Mouse (Mus musculus) bone marrow macrophage, adult 2 months (primary cell): Measurements from ENCODE around the gene Gm26920. TPM values are rescaled to one million over a fixed set of nuclear protein-coding genes. Genes with fewer than 3 reads are reported as not detected.

Experiments
- H3K27ac ChIP-seq: 2 replicates; pipeline ENCODE4 v1.5.1; 2012; ENCODE audit warnings: low read depth, low read length; ENCODE audit not compliant: insufficient read depth
- H3K4me1 ChIP-seq: 2 replicates; pipeline ENCODE4 v1.6.1; 2012; ENCODE audit warnings: low read length; ENCODE audit not compliant: control insufficient read depth, insufficient read depth
- H3K4me3 ChIP-seq: 2 replicates; pipeline ENCODE4 v1.5.1; 2012; ENCODE audit warnings: mild to moderate bottlenecking, low read length, moderate library complexity; ENCODE audit not compliant: insufficient read depth
- CTCF ChIP-seq: IDR thresholded peaks from 2 replicates; pipeline ENCODE4 v1.5.1; 2012; ENCODE audit warnings: low read depth, mild to moderate bottlenecking, low read length, moderate library complexity
- POLR2A ChIP-seq: IDR thresholded peaks from 2 replicates; pipeline ENCODE4 v1.6.1; 2012; ENCODE audit warnings: mild to moderate bottlenecking, low read depth, low read length, borderline replicate concordance
- polyA plus RNA-seq: library from polyadenylated mRNA; stranded (reverse); fragments of >200 nt; gene quantifications from 2 replicates; pipeline ENCODE4 v1.2.4, GENCODE M21; 2012; ENCODE audit not compliant: missing spikeins, insufficient read depth, insufficient read length

Gm26920 gene
- polyA plus RNA-seq, 1 experiment, result not detected

DNA sequence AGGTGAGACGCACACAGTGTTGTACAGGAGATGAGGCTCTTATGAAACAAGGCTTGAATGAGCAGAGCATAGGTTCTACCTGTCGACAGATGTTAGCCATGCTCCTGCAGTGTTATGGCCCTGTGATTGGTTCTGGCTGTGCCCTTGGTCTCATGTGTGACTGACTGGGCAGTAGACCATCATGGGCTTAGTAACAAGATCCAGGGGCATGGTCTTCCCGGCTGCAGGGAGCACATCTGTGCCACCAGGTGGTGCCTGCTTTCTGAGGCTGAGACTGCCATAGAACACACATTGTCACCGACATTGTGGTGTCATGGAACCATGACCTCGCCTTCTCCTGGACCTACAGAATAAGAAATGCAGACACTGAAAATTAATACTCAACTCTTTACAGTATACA lies 64.9 kb downstream of the Gm26920 start:
- Histone ChIP-seq H3K27ac (no peak overlapping the region), H3K4me1 (no peaks in the 10 kb centered on the region), H3K4me3 (no peak overlapping the region)
- TF ChIP-seq CTCF, result no peak
- TF ChIP-seq POLR2A, result no peak

DNA sequence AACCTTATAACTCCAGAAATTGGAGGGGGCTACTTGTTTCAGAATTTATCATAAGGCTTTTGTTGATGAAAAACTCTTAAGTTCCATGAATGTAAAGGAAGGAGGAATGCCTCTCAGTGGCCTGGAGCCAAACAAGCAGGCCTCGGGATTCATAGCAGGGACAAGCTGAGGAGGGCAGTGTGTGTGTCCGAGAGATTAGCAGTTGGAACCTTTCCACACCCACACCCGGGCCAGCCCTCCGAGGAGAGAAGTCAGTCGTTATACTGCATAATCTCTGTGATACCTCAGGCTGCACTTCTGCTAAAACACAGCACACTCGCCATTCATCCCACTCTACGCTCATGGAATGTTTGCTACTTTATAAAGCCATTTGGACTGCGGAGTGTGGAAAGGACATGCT lies 66.4 kb downstream of the Gm26920 start:
- Histone ChIP-seq H3K4me3 (no peak overlapping the region), H3K27ac (no peak overlapping the region), H3K4me1 (no peaks in the 10 kb centered on the region)
- TF ChIP-seq POLR2A (no peak), CTCF (no peak)

DNA sequence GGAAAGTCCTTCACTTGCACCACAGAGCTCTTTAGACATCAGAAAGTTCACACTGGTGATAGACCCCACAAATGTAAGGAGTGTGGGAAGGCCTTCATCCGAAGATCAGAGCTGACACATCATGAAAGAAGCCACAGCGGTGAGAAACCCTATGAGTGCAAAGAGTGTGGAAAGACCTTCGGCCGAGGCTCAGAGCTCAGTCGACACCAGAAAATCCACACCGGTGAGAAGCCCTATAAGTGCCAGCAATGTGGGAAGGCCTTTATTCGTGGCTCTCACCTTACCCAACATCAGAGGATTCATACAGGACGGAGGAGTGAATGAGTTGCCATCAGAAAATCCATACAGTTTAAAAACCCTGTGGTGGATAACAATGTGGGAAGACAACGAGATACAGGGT lies 66.9 kb downstream of the Gm26920 start:
- H3K4me1 ChIP-seq, result no peaks in the 10 kb centered on the region
- H3K4me3 ChIP-seq, result no peak overlapping the region
- TF ChIP-seq CTCF, result no peak
- TF ChIP-seq POLR2A, result no peak
- no peak overlapping the region for H3K27ac ChIP-seq

DNA sequence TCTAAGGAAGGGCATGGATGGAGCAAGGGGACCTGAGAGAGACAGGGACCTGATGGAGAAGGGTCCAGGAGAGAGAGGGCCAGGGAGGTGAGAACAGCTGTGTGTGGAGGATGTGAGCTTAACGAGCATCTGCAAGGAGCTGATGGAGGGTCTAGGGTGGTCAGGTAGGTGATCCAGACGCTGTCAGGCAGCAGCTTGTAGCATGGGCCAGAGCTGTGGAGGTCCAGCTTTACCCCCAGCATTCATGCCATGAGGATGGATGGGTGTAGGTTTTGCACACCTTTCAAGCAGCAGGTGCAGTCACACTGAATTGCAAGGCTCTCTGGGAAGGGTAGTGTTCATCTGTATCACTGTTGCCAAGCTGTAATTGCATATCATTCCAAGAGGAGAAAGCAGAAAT lies 70.7 kb downstream of the Gm26920 start:
- TF ChIP-seq CTCF, result no peak
- no peak overlapping the region for H3K4me3 ChIP-seq
- no peaks in the 10 kb centered on the region for H3K4me1 ChIP-seq
- H3K27ac ChIP-seq, result no peak overlapping the region

DNA sequence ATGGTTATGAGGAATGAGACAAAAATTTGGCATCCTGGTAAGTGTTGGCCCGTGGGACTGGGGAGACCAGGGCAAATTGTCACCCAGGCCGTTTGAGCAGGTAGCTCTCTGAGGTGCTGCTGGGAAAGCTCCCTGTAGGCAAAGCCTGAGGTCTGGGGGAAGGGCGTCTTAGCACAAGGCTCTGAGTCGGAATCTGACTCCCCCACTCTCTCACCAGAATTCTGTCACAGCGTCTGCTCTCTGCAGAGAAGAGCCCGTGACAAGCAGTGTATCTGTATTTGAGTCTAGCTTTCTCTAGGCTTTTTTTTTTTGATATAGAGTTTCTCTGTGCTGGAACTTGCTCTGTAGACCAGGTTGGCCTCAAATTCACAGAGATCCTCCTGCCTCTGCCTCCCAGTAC lies 73.0 kb downstream of the Gm26920 start:
- H3K4me3 ChIP-seq, result no peak overlapping the region
- no peak overlapping the region for H3K27ac ChIP-seq
- no peaks in the 10 kb centered on the region for H3K4me1 ChIP-seq
- TF ChIP-seq CTCF (no peak), POLR2A (no peak)

DNA sequence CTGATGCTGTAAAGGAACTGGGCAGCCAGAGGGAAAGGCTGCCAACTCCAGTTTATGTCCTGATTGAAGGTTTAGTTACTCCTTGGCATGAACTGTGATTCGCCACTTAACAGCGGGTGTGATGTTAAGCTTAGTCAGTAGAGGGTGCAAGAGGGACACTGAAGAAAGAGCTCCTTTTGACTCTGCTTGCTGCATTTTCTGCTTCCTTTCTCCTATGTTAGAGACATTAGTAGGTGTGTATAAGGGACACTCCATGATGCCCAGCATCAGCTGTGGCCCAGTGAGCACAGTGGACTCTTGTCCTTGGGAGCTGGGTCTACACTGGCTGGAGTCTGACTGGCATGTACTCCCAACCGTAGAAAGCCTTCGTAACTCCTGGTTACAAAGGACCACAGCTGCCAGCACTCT lies 77.2 kb downstream of the Gm26920 start:
- H3K4me1 ChIP-seq, result peaks cover 5% of the 10 kb centered on the region
- TF ChIP-seq CTCF (no peak; the same call in 1 of the 2 replicates), POLR2A (no peak)
- H3K4me3 ChIP-seq, result no peak overlapping the region
- no peak overlapping the region for H3K27ac ChIP-seq

DNA sequence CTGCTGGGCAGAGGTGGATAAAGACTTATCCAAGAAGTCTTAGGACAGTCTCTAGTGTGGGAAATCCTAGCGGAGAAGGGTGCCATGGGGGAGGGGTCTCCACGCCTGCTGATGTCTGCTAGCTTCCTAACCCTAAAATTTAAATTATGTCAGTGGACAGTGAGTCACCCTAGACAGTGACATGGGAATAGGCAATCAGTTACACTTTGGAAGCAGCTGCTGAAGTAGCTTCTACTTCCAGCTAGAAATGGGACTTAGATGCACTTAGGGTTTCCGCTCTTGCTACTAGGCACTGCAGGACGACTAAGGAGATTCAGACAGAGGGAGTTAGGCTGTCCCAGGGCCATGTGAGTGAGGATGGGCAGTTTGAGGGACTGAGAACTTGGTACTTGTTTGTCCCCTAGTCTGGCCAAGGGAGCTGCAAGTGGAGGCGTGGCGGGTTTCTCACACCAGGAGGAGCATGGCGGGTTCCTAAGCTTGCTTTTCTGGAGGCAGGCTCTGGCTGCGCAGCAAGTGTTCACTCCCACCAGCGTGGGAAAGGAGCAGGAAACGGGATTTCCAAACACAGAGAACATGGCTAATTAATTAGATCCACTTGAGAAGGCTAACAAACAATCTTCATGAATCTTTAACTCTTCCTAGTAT lies 79.5 kb downstream of the Gm26920 start:
- H3K27ac ChIP-seq, result no peak overlapping the region
- TF ChIP-seq POLR2A (no peak), CTCF (no peak)

DNA sequence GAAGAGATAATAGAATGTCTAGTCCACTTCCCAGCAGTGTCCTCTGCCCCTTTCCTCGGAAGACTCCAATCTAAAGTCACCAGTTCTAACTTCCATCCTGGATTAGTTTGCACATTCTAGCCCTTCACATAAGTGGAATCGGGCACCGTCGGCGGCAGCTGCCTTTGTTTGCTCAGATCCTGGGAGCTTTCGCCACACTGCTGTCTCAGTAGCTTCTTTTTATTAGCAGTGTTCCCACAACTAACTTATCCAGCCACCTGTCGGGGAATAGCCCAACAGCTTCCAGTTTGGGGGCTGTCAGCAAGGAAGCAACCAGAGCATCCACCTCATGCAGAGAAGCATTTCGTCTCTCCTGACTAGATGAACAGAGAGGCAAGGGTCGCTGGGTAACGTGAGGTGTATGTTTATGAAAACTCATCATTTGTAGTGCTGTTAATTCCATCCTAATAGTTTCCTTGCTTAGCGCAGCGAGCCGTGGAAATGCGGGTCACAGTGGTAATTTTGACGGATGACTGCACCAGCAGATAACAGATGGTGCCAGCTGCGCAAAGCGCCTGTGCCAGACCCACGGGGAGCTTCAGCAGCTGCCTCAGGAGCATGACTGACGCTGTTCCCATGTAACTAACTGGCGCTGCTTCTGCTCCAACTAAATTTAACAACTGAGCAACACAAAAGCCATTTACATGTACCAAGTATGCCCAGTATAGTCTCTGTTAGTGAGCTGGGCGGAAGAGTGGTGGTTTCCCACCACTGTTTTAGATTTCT lies 80.7 kb downstream of the Gm26920 start:
- H3K4me1 ChIP-seq, result peaks cover 7% of the 10 kb centered on the region
- no peak overlapping the region for H3K4me3 ChIP-seq
- H3K27ac ChIP-seq, result no peak overlapping the region
- TF ChIP-seq POLR2A (no peak), CTCF (no peak)

More for the DNA sequence above, 79.5 kb downstream of the Gm26920 start:
- H3K4me3 ChIP-seq, result no peak overlapping the region
- peaks cover 7% of the 10 kb centered on the region for H3K4me1 ChIP-seq

DNA sequence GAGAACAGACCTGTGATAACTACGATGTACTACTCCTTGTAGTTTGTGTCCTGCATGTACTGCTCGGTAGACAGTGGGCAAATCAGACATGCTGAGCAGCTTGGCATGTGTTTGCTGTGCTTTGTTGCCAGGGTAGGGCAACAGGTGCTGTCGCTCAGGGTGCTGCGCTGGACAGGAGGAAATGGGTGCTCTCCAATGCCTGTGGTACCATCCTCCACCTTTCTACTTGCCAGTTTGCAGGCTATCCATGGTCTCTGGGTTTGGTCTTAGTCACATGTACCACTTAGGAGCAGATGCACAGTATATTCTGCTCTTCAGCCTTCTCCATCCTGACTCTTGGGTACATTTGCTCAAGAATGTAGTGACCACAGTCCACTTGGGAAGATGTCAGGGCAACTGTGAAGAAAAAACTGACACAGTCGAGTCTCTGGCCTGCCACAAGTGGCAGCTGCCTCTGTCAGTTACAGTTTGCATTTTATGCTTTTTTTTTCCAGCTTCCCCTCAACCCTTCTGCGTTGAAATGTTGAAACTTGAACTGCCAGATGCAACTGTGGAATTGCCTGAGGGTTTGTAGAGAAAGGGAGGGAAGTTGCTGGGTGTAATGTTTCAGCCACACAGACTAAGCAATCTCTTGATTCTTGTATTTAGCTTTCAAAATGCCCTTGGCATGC lies 82.1 kb downstream of the Gm26920 start:
- Histone ChIP-seq H3K4me3 (no peak overlapping the region), H3K4me1 (peaks cover 7% of the 10 kb centered on the region), H3K27ac (no peak overlapping the region)
- TF ChIP-seq POLR2A, result no peak
- TF ChIP-seq CTCF, result no peak

DNA sequence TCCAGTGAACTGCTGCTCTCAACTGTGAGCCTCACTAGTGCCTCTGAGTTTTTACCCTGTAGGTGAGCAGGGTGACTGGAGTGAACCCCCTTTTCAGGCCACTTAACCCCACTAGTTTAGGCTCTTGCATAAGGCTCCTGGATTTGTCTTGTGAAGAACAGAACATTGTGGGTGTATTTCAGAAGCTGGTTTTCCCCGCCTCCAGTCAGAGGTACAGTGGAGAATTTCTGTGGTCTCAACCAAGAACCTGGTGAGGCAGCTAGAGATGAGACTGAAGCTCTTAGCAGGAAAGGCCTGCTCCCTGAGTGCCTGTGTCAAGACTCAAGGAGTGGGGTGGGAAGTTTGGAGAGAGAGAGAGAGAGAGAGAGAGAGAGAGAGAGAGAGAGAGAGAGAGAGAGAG lies 82.6 kb downstream of the Gm26920 start:
- Histone ChIP-seq H3K27ac (no peak overlapping the region), H3K4me1 (peaks cover 7% of the 10 kb centered on the region), H3K4me3 (no peak overlapping the region)
- TF ChIP-seq POLR2A, result no peak
- no peak for TF ChIP-seq CTCF

Other genes with a start within 250 kb of the Gm26920 start
- 1.4 and 2.1 TPM in 2 replicates for gene Zfp940, start 236.7 kb downstream of the Gm26920 start, polyA plus RNA-seq
- 4.8 and 5.7 TPM in 2 replicates for gene Zfp420, start 230.4 kb downstream of the Gm26920 start, polyA plus RNA-seq
- gene Zfp27, start 183.8 kb downstream of the Gm26920 start, polyA plus RNA-seq, result 3.5 and 3.8 TPM in 2 replicates
- gene Zfp383, start 182.2 kb downstream of the Gm26920 start, polyA plus RNA-seq, result 3.1 and 3.8 TPM in 2 replicates
- 7.2 and 8.6 TPM in 2 replicates for gene Zfp74, start 136.3 kb downstream of the Gm26920 start, polyA plus RNA-seq
- gene Zfp568, start 106.5 kb downstream of the Gm26920 start, polyA plus RNA-seq, result 3.6 and 4.0 TPM in 2 replicates
- 4.1 and 5.0 TPM in 2 replicates for gene Zfp14, start 39.0 kb downstream of the Gm26920 start, polyA plus RNA-seq
- 3.9 and 4.6 TPM in 2 replicates for gene Zfp82, start 17.5 kb downstream of the Gm26920 start, polyA plus RNA-seq
- gene Zfp566, start 117 bp upstream of the Gm26920 start, polyA plus RNA-seq, result 1.6 and 2.8 TPM in 2 replicates
- 40.2 and 49.9 TPM in 2 replicates for gene Zfp260, start 4.4 kb upstream of the Gm26920 start, polyA plus RNA-seq
- gene Zfp382, start 31.5 kb upstream of the Gm26920 start, polyA plus RNA-seq, result 7.7 and 8.9 TPM in 2 replicates
- gene Zfp146, start 79.3 kb upstream of the Gm26920 start, polyA plus RNA-seq, result 19.9 and 22.9 TPM in 2 replicates
- gene Cox7a1, start 93.7 kb upstream of the Gm26920 start, polyA plus RNA-seq, result 8.0 and 14.3 TPM in 2 replicates
- gene Capns1, start 108.4 kb upstream of the Gm26920 start, polyA plus RNA-seq, result 501 and 572 TPM in 2 replicates
- gene Polr2i, start 141.5 kb upstream of the Gm26920 start, polyA plus RNA-seq, result 47.6 and 50.3 TPM in 2 replicates
- gene Tbcb, start 141.9 kb upstream of the Gm26920 start, polyA plus RNA-seq, result 83.3 and 108 TPM in 2 replicates
- gene Ovol3, start 145.3 kb upstream of the Gm26920 start, polyA plus RNA-seq, result not detected in 2 replicates
- 0.55 and 1.0 TPM in 2 replicates for gene Thap8, start 189.7 kb upstream of the Gm26920 start, polyA plus RNA-seq
- gene Wdr62, start 190.0 kb upstream of the Gm26920 start, polyA plus RNA-seq, result 21.4 and 25.8 TPM in 2 replicates
- 0.49 and 1.7 TPM in 2 replicates for gene Clip3, start 201.3 kb upstream of the Gm26920 start, polyA plus RNA-seq
- gene Alkbh6, start 218.3 kb upstream of the Gm26920 start, polyA plus RNA-seq, result 32.8 and 39.9 TPM in 2 replicates
- 1.2 TPM in 1 of 2 replicates, not detected in the other for gene Syne4, start 224.4 kb upstream of the Gm26920 start, polyA plus RNA-seq
- not detected in 2 replicates for gene E130208F15Rik, start 231.3 kb upstream of the Gm26920 start, polyA plus RNA-seq
- gene Sdhaf1, start 233.5 kb upstream of the Gm26920 start, polyA plus RNA-seq, result 4.5 and 4.6 TPM in 2 replicates